Mouse (Mus musculus) thymus, adult 2 months (tissue): Measurements from ENCODE around the gene Ttll1. TPM values are rescaled to one million over a fixed set of nuclear protein-coding genes. Genes with fewer than 3 reads are reported as not detected.

Experiments
- DNase-seq: peaks from one replicate; pipeline ENCODE4 v3.0.0; 2021
- H3K27ac ChIP-seq: fragments of 200-500 bp; 2 replicates; pipeline ENCODE4 v1.5.1; 2012; ENCODE audit warnings: low read length, control low read depth; ENCODE audit not compliant: control insufficient read depth, insufficient read depth
- H3K27me3 ChIP-seq: fragments of 200-500 bp; 2 replicates; pipeline ENCODE4 v1.6.1; 2012; ENCODE audit warnings: mild to moderate bottlenecking, low read length, moderate library complexity, mixed read lengths; ENCODE audit not compliant: control insufficient read depth, insufficient read depth
- H3K36me3 ChIP-seq: fragments of 200-500 bp; 2 replicates; pipeline ENCODE4 v1.6.1; 2012; ENCODE audit warnings: mild to moderate bottlenecking, low read length, moderate library complexity; ENCODE audit not compliant: control insufficient read depth, insufficient read depth
- H3K4me1 ChIP-seq: fragments of 200-500 bp; replicated peaks from 2 replicates; pipeline ENCODE4 v1.6.1; 2012; ENCODE audit warnings: low read length; ENCODE audit not compliant: control insufficient read depth, insufficient read depth
- H3K4me3 ChIP-seq: fragments of 200-500 bp; 2 replicates; pipeline ENCODE4 v1.5.1; 2012; ENCODE audit warnings: mild to moderate bottlenecking, low read length, control low read depth, moderate library complexity; ENCODE audit not compliant: control insufficient read depth, insufficient read depth
- CTCF ChIP-seq: fragments of 200-500 bp; IDR thresholded peaks from 2 replicates; pipeline ENCODE4 v1.5.1; 2012; ENCODE audit warnings: mild to moderate bottlenecking, control low read depth, low read length, moderate library complexity, borderline replicate concordance; ENCODE audit not compliant: control insufficient read depth, poor library complexity, insufficient read depth; ENCODE audit errors: extremely low read depth
- POLR2A ChIP-seq: fragments of 200-500 bp; IDR thresholded peaks from 2 replicates; pipeline ENCODE4 v1.6.1; 2012; ENCODE audit warnings: mild to moderate bottlenecking, low read length, control low read depth, moderate library complexity; ENCODE audit not compliant: control insufficient read depth, poor library complexity, insufficient read depth; ENCODE audit errors: extremely low read depth
- WGBS: fragments of 180-500 bp; shearing (Covaris S2); methylation state at CpG from one replicate; pipeline ENCODE4 v1.1.7; 2018; 5-methylcytosine and 5-hydroxymethylcytosine counted together
- polyA plus RNA-seq: library from polyadenylated mRNA; depleted of rRNA; stranded (reverse); fragments of >200 nt; gene quantifications from 2 replicates; pipeline ENCODE4 v1.2.3, GENCODE M21; 2012

The Ttll1 gene
- polyA plus RNA-seq, 1 experiment = 10.9 TPM

- peaks cover 2% of the 10 kb centered on the region; the same call in 1 of the 2 replicates for H3K27me3 ChIP-seq
- DNase-seq = no peak
- TF ChIP-seq CTCF = no peak
- TF ChIP-seq POLR2A = no peak
- no peak overlapping the region for H3K4me3 ChIP-seq
- 93% methylated on average over 3 of the region's 3 CpGs for WGBS
- H3K27ac ChIP-seq = no peak overlapping the region
- H3K36me3 ChIP-seq = no peaks in the 10 kb centered on the region
- H3K4me1 ChIP-seq = peaks cover 6% of the 10 kb centered on the region; the same call in 1 of the 2 replicates
Observed at GRCm38 (mm10) chr15:83524333-83524729, 13.6 kb upstream of the Ttll1 start.

- 82% methylated on average over 14 of the region's 14 CpGs for WGBS
- Histone ChIP-seq H3K36me3 (no peaks in the 10 kb centered on the region), H3K27me3 (peaks cover 2% of the 10 kb centered on the region; the same call in 1 of the 2 replicates), H3K4me1 (peaks cover 6% of the 10 kb centered on the region; the same call in 1 of the 2 replicates), H3K27ac (no peak overlapping the region), H3K4me3 (no peak overlapping the region)
- no peak for DNase-seq
- TF ChIP-seq CTCF = no peak
- no peak for TF ChIP-seq POLR2A
Observed at GRCm38 (mm10) chr15:83523638-83524332, 13.1 kb upstream of the Ttll1 start.

- Histone ChIP-seq H3K27me3 (peaks cover 2% of the 10 kb centered on the region; the same call in 1 of the 2 replicates), H3K4me1 (peaks cover 6% of the 10 kb centered on the region; the same call in 1 of the 2 replicates), H3K36me3 (no peaks in the 10 kb centered on the region), H3K27ac (no peak overlapping the region), H3K4me3 (no peak overlapping the region)
- 0 out of 2 replicates have a peak, but pooled peaks have one; percentile 6 for TF ChIP-seq CTCF
- TF ChIP-seq POLR2A = no peak
- WGBS = 81% methylated on average over 7 of the region's 7 CpGs
- DNase-seq = no peak
Observed at GRCm38 (mm10) chr15:83523196-83523595, 12.5 kb upstream of the Ttll1 start.

- Histone ChIP-seq H3K27ac (no peak overlapping the region), H3K27me3 (no peaks in the 10 kb centered on the region; the same call in 1 of the 2 replicates), H3K36me3 (no peaks in the 10 kb centered on the region), H3K4me1 (no peaks in the 10 kb centered on the region), H3K4me3 (no peak overlapping the region)
- TF ChIP-seq CTCF (no peak), POLR2A (no peak)
- 86% methylated on average over 6 of the region's 6 CpGs for WGBS
- DNase-seq = no peak
Observed at GRCm38 (mm10) chr15:83520861-83521382, 10.2 kb upstream of the Ttll1 start.

- Histone ChIP-seq H3K27ac (no peak overlapping the region), H3K4me1 (no peaks in the 10 kb centered on the region), H3K27me3 (no peaks in the 10 kb centered on the region), H3K4me3 (no peak overlapping the region), H3K36me3 (no peaks in the 10 kb centered on the region)
- DNase-seq = peak; percentile 61
- WGBS = 49% methylated on average over 20 of the region's 20 CpGs
- TF ChIP-seq POLR2A (no peak), CTCF (peak; percentile 75; the same call in 1 of the 2 replicates)
Observed at GRCm38 (mm10) chr15:83518215-83519048, 7.7 kb upstream of the Ttll1 start.

- TF ChIP-seq CTCF (no peak), POLR2A (no peak)
- H3K27me3 ChIP-seq = no peaks in the 10 kb centered on the region
- H3K4me3 ChIP-seq = no peak overlapping the region
- no peak overlapping the region for H3K27ac ChIP-seq
- no peak for DNase-seq
- WGBS = 81% methylated on average over 5 of the region's 5 CpGs
- no peaks in the 10 kb centered on the region for H3K36me3 ChIP-seq
- H3K4me1 ChIP-seq = peaks cover 3% of the 10 kb centered on the region
Observed at GRCm38 (mm10) chr15:83515018-83515417, 4.3 kb upstream of the Ttll1 start.
